Mouse (Mus musculus): ENCODE measurements around the gene Ptgfr. TPM values are rescaled to one million over a fixed set of nuclear protein-coding genes. Genes with fewer than 3 reads are reported as not detected.

The Ptgfr gene
- polyA plus RNA-seq, 1 experiment = 0.02 TPM

DNA sequence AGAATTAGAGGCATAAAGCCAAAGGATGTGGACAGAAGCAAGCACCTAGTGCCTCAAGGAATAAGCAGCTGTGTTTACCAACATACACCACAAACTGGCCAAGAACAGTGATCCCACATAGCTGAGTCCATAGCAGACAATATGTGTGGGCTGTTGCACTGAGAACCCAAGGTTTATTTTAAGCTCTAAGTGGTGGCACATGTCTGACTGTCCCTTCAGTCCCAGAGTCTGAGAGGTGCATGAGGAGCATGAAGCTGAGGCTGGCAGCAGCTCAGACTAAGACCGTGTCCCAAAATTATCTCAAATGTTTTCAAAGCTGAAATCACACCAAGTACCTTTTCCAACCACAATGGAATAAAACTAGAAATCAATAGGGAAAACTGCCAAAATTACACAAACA, 13.9 kb upstream of the Ptgfr start:
- H3K4me2 ChIP-seq (ENCODE audit: low read depth) = no peak overlapping the region
- H3K4me3 ChIP-seq = no peak overlapping the region
- peak in 1 of 3 experiments; percentile 56 for TF ChIP-seq MYOD1 (IDR thresholded peaks at IDR 0.05; ENCODE audit: control insufficient read depth in 1 of 3, insufficient read length in 2 of 3, low read depth in 2 of 3)
- no peak for TF ChIP-seq CEBPB (IDR thresholded peaks at IDR 0.05; ENCODE audit: insufficient read depth, poor library complexity, severe bottlenecking)
- no peak for TF ChIP-seq E2F4 (IDR thresholded peaks at IDR 0.05; ENCODE audit: insufficient read depth)
- H3K36me3 ChIP-seq (ENCODE audit: control insufficient read depth, insufficient read depth) = no peaks in the 10 kb centered on the region
- no peak overlapping the region for H3ac ChIP-seq (ENCODE audit: control insufficient read depth, insufficient read length)
- no peaks in the 10 kb centered on the region for H3K79me2 ChIP-seq (ENCODE audit: control insufficient read depth, insufficient read depth)
- no peaks in the 10 kb centered on the region for H3K27me3 ChIP-seq (ENCODE audit: control insufficient read depth, insufficient read depth, insufficient read length)

DNA sequence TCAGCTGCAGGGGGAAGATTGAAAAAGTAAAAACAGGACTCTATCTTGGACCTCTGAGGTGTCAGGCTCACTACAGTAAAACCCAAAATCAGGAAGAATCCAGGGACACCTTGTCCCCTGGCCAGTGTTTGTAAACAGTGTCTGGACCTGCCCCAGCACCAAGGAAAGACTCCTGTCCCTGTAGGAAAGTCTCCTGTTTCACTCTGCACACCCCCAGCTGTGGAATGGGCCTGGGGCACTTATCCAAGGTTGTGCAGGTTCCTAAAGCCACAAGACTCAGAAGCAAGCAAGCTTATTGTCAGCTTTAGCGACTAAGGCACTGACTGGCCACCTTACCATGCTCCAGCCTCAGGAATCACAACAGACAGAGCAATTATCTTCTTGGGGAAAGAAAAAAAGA, 13.2 kb upstream of the Ptgfr start:
- Histone ChIP-seq H3K36me3 (ENCODE audit: control insufficient read depth, insufficient read depth) (no peaks in the 10 kb centered on the region), H3K27me3 (ENCODE audit: control insufficient read depth, insufficient read depth, insufficient read length) (no peaks in the 10 kb centered on the region), H3K4me2 (ENCODE audit: low read depth) (no peak overlapping the region), H3K79me2 (ENCODE audit: control insufficient read depth, insufficient read depth) (no peaks in the 10 kb centered on the region), H3K4me3 (no peak overlapping the region), H3ac (ENCODE audit: control insufficient read depth, insufficient read length) (no peak overlapping the region)
- TF ChIP-seq POLR2A (IDR thresholded peaks at IDR 0.05; ENCODE audit: insufficient read length, low read depth) = no peak
- no peak for TF ChIP-seq TCF3 (IDR thresholded peaks at IDR 0.05; ENCODE audit: insufficient read length, low read depth)
- TF ChIP-seq CEBPB (IDR thresholded peaks at IDR 0.05; ENCODE audit: insufficient read depth, poor library complexity, severe bottlenecking) = no peak
- no peak for TF ChIP-seq MYOG (IDR thresholded peaks at IDR 0.05; ENCODE audit: control insufficient read depth in 1 of 3, insufficient read depth in 1 of 3, insufficient read length in 2 of 3, low read depth in 2 of 3)
- no peak for TF ChIP-seq MAX (IDR thresholded peaks at IDR 0.05; ENCODE audit: low read depth)
- no peak for TF ChIP-seq MYOD1 (IDR thresholded peaks at IDR 0.05; ENCODE audit: control insufficient read depth in 1 of 3, insufficient read length in 2 of 3, low read depth in 2 of 3)
- no peak for TF ChIP-seq REST (IDR thresholded peaks at IDR 0.05; ENCODE audit: insufficient read depth, insufficient read length)
- no peak for TF ChIP-seq USF1 (IDR thresholded peaks at IDR 0.05; ENCODE audit: low read depth)
- no peak for TF ChIP-seq POLR2AphosphoS2 (IDR thresholded peaks at IDR 0.05; ENCODE audit: insufficient read length, low read depth)
- TF ChIP-seq TCF12 (IDR thresholded peaks at IDR 0.05; ENCODE audit: insufficient read depth, poor library complexity, severe bottlenecking) = no peak
- TF ChIP-seq SRF (IDR thresholded peaks at IDR 0.05; ENCODE audit: control insufficient read depth, insufficient read length, low read depth) = no peak
- no peak for TF ChIP-seq E2F4 (IDR thresholded peaks at IDR 0.05; ENCODE audit: insufficient read depth)

DNA sequence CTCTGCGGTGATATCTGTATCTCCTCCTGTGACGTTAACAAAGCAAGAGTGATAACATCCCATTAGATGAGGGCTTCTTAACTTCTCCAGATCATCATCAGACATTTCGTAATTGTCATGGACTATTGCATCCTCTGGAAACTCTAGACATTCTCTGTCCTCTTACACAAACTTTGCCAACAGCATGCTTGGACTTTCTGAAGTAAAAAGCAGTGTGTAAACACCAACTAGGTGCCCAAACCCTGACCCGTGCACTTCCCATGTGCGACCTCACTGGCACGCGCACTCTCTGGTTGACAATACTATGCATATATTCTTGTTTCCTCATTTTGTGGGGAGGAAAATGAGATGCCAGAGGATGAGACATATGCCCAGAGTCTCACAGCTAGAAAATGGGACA, 8.9 kb upstream of the Ptgfr start:
- Histone ChIP-seq H3ac (ENCODE audit: control insufficient read depth, insufficient read length) (no peak overlapping the region), H3K36me3 (ENCODE audit: control insufficient read depth, insufficient read depth) (no peaks in the 10 kb centered on the region), H3K4me2 (ENCODE audit: low read depth) (no peak overlapping the region), H3K4me3 (no peak overlapping the region), H3K27me3 (ENCODE audit: control insufficient read depth, insufficient read depth, insufficient read length) (no peaks in the 10 kb centered on the region), H3K79me2 (ENCODE audit: control insufficient read depth, insufficient read depth) (no peaks in the 10 kb centered on the region)
- TF ChIP-seq POLR2A (IDR thresholded peaks at IDR 0.05; ENCODE audit: insufficient read length, low read depth) = no peak
- no peak for TF ChIP-seq MYOG (IDR thresholded peaks at IDR 0.05; ENCODE audit: control insufficient read depth in 1 of 3, insufficient read depth in 1 of 3, insufficient read length in 2 of 3, low read depth in 2 of 3)
- no peak for TF ChIP-seq E2F4 (IDR thresholded peaks at IDR 0.05; ENCODE audit: insufficient read depth)
- TF ChIP-seq REST (IDR thresholded peaks at IDR 0.05; ENCODE audit: insufficient read depth, insufficient read length) = no peak
- no peak for TF ChIP-seq MYOD1 (IDR thresholded peaks at IDR 0.05; ENCODE audit: control insufficient read depth in 1 of 3, insufficient read length in 2 of 3, low read depth in 2 of 3)
- no peak for TF ChIP-seq TCF3 (IDR thresholded peaks at IDR 0.05; ENCODE audit: insufficient read length, low read depth)
- TF ChIP-seq CEBPB (IDR thresholded peaks at IDR 0.05; ENCODE audit: insufficient read depth, poor library complexity, severe bottlenecking) = no peak
- no peak for TF ChIP-seq TCF12 (IDR thresholded peaks at IDR 0.05; ENCODE audit: insufficient read depth, poor library complexity, severe bottlenecking)
- TF ChIP-seq POLR2AphosphoS2 (IDR thresholded peaks at IDR 0.05; ENCODE audit: insufficient read length, low read depth) = no peak
- TF ChIP-seq USF1 (IDR thresholded peaks at IDR 0.05; ENCODE audit: low read depth) = no peak

DNA sequence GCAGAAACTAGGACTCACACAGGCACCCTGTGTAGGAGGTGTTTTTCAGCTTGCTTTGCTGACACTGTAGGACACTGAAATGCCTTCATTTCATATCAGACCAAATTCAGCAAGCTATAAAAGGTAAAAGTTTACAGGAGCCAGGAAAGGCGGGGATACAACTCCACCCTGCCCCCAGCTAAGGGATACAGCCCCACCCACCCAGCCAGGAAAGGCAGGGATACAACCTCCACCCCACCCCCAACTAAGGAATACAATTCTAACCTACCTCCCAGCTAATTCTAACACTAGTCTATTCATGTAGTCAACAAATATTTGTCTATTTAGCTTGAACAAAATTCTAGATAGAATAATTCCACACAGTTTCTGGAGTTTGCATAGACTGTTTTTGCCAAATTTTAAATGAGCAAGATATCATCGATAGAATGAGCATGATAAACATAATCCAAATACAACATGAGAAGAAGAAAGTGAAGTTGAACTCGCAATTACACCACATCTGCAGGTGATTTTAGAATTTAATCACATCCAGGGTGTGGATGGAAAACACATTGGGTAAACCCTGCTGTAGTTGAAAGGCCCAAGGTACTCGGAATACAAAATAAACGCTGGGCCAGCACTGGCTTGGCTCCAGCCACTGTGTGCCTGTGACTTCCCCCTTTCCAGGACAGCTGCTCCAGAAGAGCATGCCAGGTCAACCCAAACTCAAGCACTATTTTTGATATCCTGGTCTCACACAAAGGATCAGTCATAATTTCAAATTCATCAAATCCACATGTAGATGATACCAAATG, 7.1 kb upstream of the Ptgfr start:
- TF ChIP-seq MYOD1 (IDR thresholded peaks at IDR 0.05; ENCODE audit: control insufficient read depth in 1 of 3, insufficient read length in 2 of 3, low read depth in 2 of 3) = peak in 2 of 3 experiments; percentile 20 to 52
- peak in 2 of 3 experiments; percentile 20 to 22 for TF ChIP-seq MYOG (IDR thresholded peaks at IDR 0.05; ENCODE audit: control insufficient read depth in 1 of 3, insufficient read depth in 1 of 3, insufficient read length in 2 of 3, low read depth in 2 of 3)
- TF ChIP-seq POLR2A (IDR thresholded peaks at IDR 0.05; ENCODE audit: insufficient read length, low read depth) = no peak
- TF ChIP-seq USF1 (IDR thresholded peaks at IDR 0.05; ENCODE audit: low read depth) = no peak
- TF ChIP-seq E2F4 (IDR thresholded peaks at IDR 0.05; ENCODE audit: insufficient read depth) = no peak
- no peak for TF ChIP-seq TCF3 (IDR thresholded peaks at IDR 0.05; ENCODE audit: insufficient read length, low read depth)
- no peaks in the 10 kb centered on the region for H3K36me3 ChIP-seq (ENCODE audit: control insufficient read depth, insufficient read depth)
- H3K4me2 ChIP-seq (ENCODE audit: low read depth) = no peak overlapping the region
- H3K4me3 ChIP-seq = no peak overlapping the region
- no peaks in the 10 kb centered on the region for H3K79me2 ChIP-seq (ENCODE audit: control insufficient read depth, insufficient read depth)
- H3K27me3 ChIP-seq (ENCODE audit: control insufficient read depth, insufficient read depth, insufficient read length) = no peaks in the 10 kb centered on the region
- H3ac ChIP-seq (ENCODE audit: control insufficient read depth, insufficient read length) = no peak overlapping the region

DNA sequence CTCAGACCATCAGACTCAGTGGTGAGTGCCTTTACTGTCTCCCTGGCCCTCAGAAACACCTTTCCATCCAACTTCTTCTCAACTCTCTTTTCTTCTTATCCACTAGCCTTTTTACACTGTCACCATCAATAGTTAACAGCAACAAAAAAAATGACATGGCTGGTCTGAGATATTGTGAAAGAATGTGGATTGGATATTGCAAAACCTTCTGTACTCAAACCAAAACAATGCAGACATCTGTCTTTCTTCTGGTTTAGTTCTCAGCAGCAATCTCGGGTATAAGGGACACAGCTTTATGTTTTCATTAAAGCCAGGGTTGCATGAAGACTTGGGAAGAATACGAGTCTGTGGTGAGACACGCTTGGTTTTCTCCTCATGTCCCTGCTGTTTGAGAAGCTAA, 3.3 kb upstream of the Ptgfr start:
- H3ac ChIP-seq (ENCODE audit: control insufficient read depth, insufficient read length) = no peak overlapping the region
- H3K4me3 ChIP-seq = no peak overlapping the region
- TF ChIP-seq MAX (IDR thresholded peaks at IDR 0.05; ENCODE audit: low read depth) (no peak), MYOG (IDR thresholded peaks at IDR 0.05; ENCODE audit: control insufficient read depth in 1 of 3, insufficient read depth in 1 of 3, insufficient read length in 2 of 3, low read depth in 2 of 3) (no peak), TCF12 (IDR thresholded peaks at IDR 0.05; ENCODE audit: insufficient read depth, poor library complexity, severe bottlenecking) (no peak), USF1 (IDR thresholded peaks at IDR 0.05; ENCODE audit: low read depth) (no peak), E2F4 (IDR thresholded peaks at IDR 0.05; ENCODE audit: insufficient read depth) (no peak)
- H3K79me2 ChIP-seq (ENCODE audit: control insufficient read depth, insufficient read depth) = no peaks in the 10 kb centered on the region
- no peaks in the 10 kb centered on the region for H3K36me3 ChIP-seq (ENCODE audit: control insufficient read depth, insufficient read depth)
- no peaks in the 10 kb centered on the region for H3K27me3 ChIP-seq (ENCODE audit: control insufficient read depth, insufficient read depth, insufficient read length)
- no peak overlapping the region for H3K4me2 ChIP-seq (ENCODE audit: low read depth)
